Mouse (Mus musculus) hindbrain, embryonic 10.5 days (tissue): ENCODE measurements at regions not wholly inside any gene's neighbourhood (a gene's known extent, or its start where the extent isn't known, plus 50 kb on each side); places are given as distances from the start of the nearest gene placed in this dataset.

ENCODE experiments used
- DNase-seq: peaks from one replicate; pipeline ENCODE4 v3.0.0-alpha.2; 2017; ENCODE audit warnings: low spot score
- H3K27ac ChIP-seq: fragments of 300-500 bp; sonication (generic); 2 replicates; pipeline ENCODE4 v1.5.1; 2016; ENCODE audit warnings: mild to moderate bottlenecking, moderate library complexity
- H3K27me3 ChIP-seq: fragments of 300-500 bp; sonication (generic); 2 replicates; pipeline ENCODE4 v1.6.1; 2016; ENCODE audit warnings: mild to moderate bottlenecking; ENCODE audit not compliant: poor library complexity, insufficient read depth, severe bottlenecking
- H3K36me3 ChIP-seq: fragments of 300-500 bp; sonication (generic); 2 replicates; pipeline ENCODE4 v1.6.1; 2016; ENCODE audit warnings: mild to moderate bottlenecking, moderate library complexity
- H3K4me1 ChIP-seq: fragments of 300-500 bp; sonication (generic); replicated peaks from 2 replicates; pipeline ENCODE4 v1.6.1; 2016; ENCODE audit warnings: mild to moderate bottlenecking
- H3K4me3 ChIP-seq: fragments of 300-500 bp; sonication (generic); 2 replicates; pipeline ENCODE4 v1.5.1; 2016; ENCODE audit warnings: mild to moderate bottlenecking, moderate library complexity
- H3K9me3 ChIP-seq: fragments of 300-500 bp; sonication (generic); 2 replicates; pipeline ENCODE4 v1.6.1; 2016; ENCODE audit warnings: mild to moderate bottlenecking, moderate library complexity
- WGBS: fragments of 180-500 bp; shearing (Covaris S2); methylation state at CpG from one replicate; pipeline ENCODE4 v1.1.7; 2016; 5-methylcytosine and 5-hydroxymethylcytosine counted together

GRCm38 (mm10) chr8:79828763-79829542 is 117.3 kb downstream of the Anapc10 start:
- DNase-seq: no peak
- Histone ChIP-seq H3K27me3 (no peaks in the 10 kb centered on the region), H3K36me3 (no peaks in the 10 kb centered on the region), H3K9me3 (no peaks in the 10 kb centered on the region), H3K4me3 (peak overlapping the region; percentile 32), H3K4me1 (peaks cover 8% of the 10 kb centered on the region), H3K27ac (peak overlapping the region; percentile 62; the same call in 1 of the 2 replicates)
- WGBS: 31% methylated on average over 8 of the region's 8 CpGs

- peak overlapping the region; percentile 32 for H3K4me3 ChIP-seq
- WGBS: 16% methylated on average over 11 of the region's 11 CpGs
Observed at GRCm38 (mm10) chr8:79829543-79829890, 117.9 kb downstream of the Anapc10 start.

DNA sequence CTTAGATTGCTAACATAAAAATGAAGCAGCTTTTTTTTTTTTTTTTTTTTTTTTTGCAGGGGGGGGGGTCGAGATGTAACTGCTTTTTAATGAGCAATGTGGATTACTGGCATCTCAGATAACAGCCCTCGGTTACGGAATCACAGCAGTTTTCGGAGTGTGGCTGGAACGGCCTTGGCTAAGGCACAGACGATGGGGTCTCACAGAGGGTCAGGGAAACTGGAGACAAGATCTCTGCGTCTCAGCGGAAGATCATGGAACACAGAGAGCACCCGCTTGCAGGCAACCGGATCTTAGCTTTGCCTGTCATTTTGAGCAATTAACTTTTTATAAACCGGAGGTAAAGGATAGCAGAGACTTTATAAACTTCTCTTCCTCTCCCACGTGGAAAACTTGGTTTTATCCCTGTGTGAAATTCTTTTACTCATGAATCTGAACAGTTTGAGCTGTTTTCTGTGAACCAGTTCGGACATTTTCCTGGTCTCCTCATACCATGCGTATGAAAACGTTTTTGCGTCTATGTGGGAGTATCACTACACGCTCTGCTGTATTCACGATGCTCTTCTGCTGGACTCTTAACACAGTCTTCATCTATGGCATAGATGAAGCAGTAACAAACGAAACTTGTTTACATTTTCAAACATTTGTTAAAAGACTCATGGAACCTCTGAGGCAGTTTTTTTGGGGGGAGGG is 118.5 kb downstream of the Anapc10 start:
- H3K27me3 ChIP-seq: no peaks in the 10 kb centered on the region
- 72% methylated on average over 19 of the region's 19 CpGs for WGBS
- H3K27ac ChIP-seq: no peak overlapping the region
- peaks cover 8% of the 10 kb centered on the region for H3K4me1 ChIP-seq
- no peaks in the 10 kb centered on the region for H3K9me3 ChIP-seq
- no peak overlapping the region for H3K4me3 ChIP-seq
- H3K36me3 ChIP-seq: no peaks in the 10 kb centered on the region
- DNase-seq: peak; percentile 5

More at GRCm38 (mm10) chr8:79829543-79829890, 117.9 kb downstream of the Anapc10 start:
- no peaks in the 10 kb centered on the region for H3K36me3 ChIP-seq
- peak; percentile 41 for DNase-seq
- H3K9me3 ChIP-seq: no peaks in the 10 kb centered on the region
- H3K27me3 ChIP-seq: no peaks in the 10 kb centered on the region
- peak overlapping the region; percentile 62; the same call in 1 of the 2 replicates for H3K27ac ChIP-seq
- H3K4me1 ChIP-seq: peaks cover 8% of the 10 kb centered on the region

- no peak for DNase-seq
- no peak overlapping the region for H3K27ac ChIP-seq
- no peak overlapping the region for H3K4me3 ChIP-seq
- H3K27me3 ChIP-seq: no peaks in the 10 kb centered on the region
- WGBS: 89% methylated on average over 1 of the region's 1 CpGs
- H3K4me1 ChIP-seq: no peaks in the 10 kb centered on the region
- no peaks in the 10 kb centered on the region for H3K9me3 ChIP-seq
- no peaks in the 10 kb centered on the region for H3K36me3 ChIP-seq
Observed at GRCm38 (mm10) chr8:79838961-79839360, 127.3 kb downstream of the Anapc10 start.

DNA sequence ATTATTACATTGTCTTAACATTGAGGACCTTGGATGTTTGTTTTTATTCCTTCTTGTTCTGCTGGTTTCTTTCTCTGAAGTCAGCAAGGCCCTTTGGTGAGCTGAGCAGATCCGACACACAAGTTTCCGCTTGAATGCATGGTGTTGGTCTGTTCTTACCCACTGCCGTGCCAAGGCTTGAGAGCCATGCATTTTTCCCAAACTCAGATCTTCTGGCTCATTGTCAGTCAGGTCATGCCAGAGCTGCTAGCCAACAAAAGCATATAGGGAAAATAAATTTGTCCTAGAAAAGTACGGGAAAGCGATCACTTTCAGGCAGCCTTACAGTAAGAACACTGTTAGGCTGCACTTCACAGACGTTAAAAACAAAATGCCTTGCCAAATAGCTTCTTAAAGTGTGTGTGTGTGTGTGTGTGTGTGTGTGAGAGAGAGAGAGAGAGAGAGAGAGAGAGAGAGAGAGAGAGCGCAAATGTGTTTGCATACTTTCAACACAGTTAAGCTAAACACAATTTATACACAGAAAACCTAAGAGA is 138.4 kb downstream of the Anapc10 start:
- no peaks in the 10 kb centered on the region for H3K27me3 ChIP-seq
- H3K4me1 ChIP-seq: 0 out of 2 replicates have a peak, but pooled peaks cover 4% of the 10 kb centered on the region
- H3K36me3 ChIP-seq: no peaks in the 10 kb centered on the region
- no peak overlapping the region for H3K27ac ChIP-seq
- 78% methylated on average over 7 of the region's 7 CpGs for WGBS
- H3K4me3 ChIP-seq: no peak overlapping the region
- no peaks in the 10 kb centered on the region for H3K9me3 ChIP-seq
- DNase-seq: no peak

GRCm38 (mm10) chr8:79850519-79850918 is 138.9 kb downstream of the Anapc10 start:
- no peaks in the 10 kb centered on the region for H3K36me3 ChIP-seq
- no peak for DNase-seq
- 0 out of 2 replicates have a peak, but pooled peaks cover 4% of the 10 kb centered on the region for H3K4me1 ChIP-seq
- no peak overlapping the region for H3K4me3 ChIP-seq
- no peak overlapping the region for H3K27ac ChIP-seq
- H3K9me3 ChIP-seq: no peaks in the 10 kb centered on the region
- no peaks in the 10 kb centered on the region for H3K27me3 ChIP-seq
- 74% methylated on average over 6 of the region's 6 CpGs for WGBS

DNA sequence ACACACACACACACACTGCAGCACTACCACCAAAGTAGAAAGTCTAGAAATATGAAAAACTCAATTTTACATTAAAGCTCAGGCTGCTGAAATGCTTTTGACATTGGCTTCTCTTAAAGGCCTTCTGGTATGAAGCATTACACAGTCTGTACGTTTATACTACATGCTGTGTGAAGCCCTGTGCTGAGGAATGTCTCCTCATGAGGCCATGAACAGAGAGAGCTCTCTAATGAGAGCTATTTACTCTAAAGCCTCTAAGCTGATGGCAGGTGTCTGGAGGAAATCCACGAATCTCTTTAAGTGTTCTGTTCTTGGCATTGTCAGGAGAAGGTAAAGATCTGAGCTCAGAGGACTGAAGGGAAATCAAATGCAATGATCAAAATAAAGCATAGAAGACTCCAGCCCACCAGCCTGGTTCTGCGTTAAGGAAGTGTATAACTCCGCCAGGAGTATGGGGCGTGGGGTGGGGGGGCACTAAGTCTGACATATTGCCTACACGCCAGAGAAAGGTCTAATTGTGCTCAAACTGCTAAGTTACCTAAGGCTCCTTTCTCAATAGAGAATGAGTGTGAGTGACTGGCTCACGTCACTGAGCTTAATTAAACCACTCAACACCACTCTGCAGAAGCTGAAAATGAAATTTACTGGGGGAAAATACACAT is 160.9 kb downstream of the Anapc10 start:
- Histone ChIP-seq H3K4me1 (no peaks in the 10 kb centered on the region), H3K4me3 (no peak overlapping the region), H3K36me3 (no peaks in the 10 kb centered on the region), H3K27me3 (no peaks in the 10 kb centered on the region), H3K27ac (no peak overlapping the region), H3K9me3 (no peaks in the 10 kb centered on the region)
- no peak for DNase-seq
- 83% methylated on average over 7 of the region's 7 CpGs for WGBS

DNA sequence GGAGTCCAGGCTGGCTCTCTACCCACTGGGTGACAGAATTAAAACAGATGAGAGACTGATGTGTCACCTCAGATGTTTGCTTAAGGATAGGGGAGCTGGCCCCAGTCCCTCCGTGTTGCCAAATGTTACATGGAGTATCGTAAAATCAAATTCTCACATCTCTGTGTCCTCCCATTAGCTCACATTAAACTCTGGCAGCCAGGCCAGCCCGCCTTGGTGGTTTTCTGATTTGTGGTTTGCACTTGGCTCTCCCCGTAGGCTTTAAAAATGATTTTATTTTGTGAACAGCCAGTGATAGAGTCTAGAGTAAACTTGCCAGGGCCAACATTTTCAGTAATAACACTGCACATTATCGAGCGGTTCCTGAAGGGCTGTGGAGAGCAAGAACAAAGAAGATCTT is 149.8 kb downstream of the Hhip start:
- 82% methylated on average over 6 of the region's 6 CpGs for WGBS
- DNase-seq: no peak

More for the DNA sequence above, 149.8 kb downstream of the Hhip start:
- Histone ChIP-seq H3K27ac (no peak overlapping the region), H3K27me3 (no peaks in the 10 kb centered on the region), H3K36me3 (no peaks in the 10 kb centered on the region), H3K4me1 (no peaks in the 10 kb centered on the region), H3K9me3 (no peaks in the 10 kb centered on the region), H3K4me3 (no peak overlapping the region)
